Mouse (Mus musculus) brain, embryonic 14.5 days (tissue): ENCODE measurements at regions not wholly inside any gene's neighbourhood (a gene's known extent, or its start where the extent isn't known, plus 50 kb on each side); places are given as distances from the start of the nearest gene placed in this dataset.

Experiments
- CTCF ChIP-seq: fragments of 200-500 bp; IDR thresholded peaks from 2 replicates; pipeline ENCODE4 v1.5.1; 2012; ENCODE audit warnings: inconsistent platforms, mild to moderate bottlenecking, moderate library complexity, borderline replicate concordance; ENCODE audit not compliant: insufficient read depth, insufficient read length; ENCODE audit errors: extremely low read depth
- POLR2A ChIP-seq: fragments of 200-500 bp; IDR thresholded peaks from 2 replicates; pipeline ENCODE4 v1.6.1; 2012; ENCODE audit warnings: mild to moderate bottlenecking, inconsistent platforms, borderline replicate concordance; ENCODE audit not compliant: poor library complexity, insufficient read depth, insufficient read length, severe bottlenecking; ENCODE audit errors: extremely low read depth

DNA sequence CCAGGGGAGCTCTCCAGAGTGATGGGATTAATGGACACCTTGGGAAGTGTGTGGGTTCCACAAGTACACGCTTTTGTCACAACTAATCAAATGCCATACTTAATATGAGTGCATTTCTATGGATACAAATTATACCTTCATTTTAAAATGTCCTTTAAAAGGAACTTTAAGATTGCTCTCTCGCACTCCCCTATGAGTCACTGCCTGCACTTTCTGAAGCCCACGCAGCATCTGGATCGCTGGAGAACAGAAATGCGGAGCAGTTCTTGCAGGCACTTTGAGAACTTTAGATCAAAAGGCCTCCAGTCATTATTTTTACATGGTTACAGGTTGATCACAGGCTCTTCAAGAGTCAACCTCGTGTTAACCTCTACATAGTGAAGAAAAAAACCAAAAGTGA is 503.5 kb upstream of the Celf2 start:
- no peak for TF ChIP-seq CTCF
- no peak for TF ChIP-seq POLR2A
